Mouse (Mus musculus): ENCODE measurements around the gene Ralbp1.

Ralbp1 gene

DNA sequence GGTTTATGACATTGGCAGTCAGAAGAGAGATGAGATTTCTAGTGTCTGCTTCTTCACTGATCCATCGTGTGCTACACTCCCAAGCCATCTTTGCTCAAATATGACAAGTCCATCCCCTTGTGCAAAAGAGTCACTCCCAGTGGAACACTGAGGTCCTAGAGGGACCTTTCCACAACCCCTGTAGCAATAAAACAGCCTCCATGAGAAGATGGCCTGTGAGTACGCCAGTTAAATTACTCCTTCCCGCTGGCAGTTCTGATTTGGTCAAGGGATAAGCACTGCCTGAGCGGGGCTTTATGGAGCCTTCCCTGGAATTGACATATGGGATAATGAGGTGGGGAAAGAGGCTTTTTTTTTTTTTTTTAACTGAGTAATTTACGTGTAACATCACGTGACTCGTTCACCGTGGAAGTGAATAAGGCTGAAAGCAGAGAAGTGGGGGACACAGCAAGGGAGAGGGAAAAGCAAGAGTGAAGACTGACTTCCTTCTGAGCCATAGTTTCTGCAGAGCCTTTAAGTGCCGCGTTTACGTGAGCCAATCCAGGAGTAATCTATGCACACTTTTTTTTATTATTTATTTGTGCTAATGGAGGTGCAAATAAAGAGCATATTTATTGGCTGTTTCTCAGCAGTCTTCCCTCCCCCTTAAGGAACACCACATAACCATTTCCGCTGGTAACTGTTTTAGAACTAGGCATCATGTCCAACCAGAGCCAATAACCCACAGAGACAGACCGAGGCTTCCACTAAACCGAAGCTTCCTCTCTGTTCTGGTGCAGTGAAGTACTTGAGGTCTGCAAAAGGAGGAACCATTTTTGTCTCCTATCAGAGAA, at the start of gene Ralbp1:
Ralbp1 (minus strand) TSS at position 102 of the 833 bp plus-strand sequence.
- DNase-seq (ENCODE audit: low spot score in 2 of 2) = peak in 1 of 2 experiments; percentile 23

GRCm38 (mm10) chr17:65933741-65934140, 48.1 kb upstream of the Ralbp1 start:
- no peak for DNase-seq (ENCODE audit: low spot score in 2 of 2)

GRCm38 (mm10) chr17:65931525-65931924, 45.9 kb upstream of the Ralbp1 start:
- DNase-seq (ENCODE audit: low spot score in 2 of 2) = no peak

DNA sequence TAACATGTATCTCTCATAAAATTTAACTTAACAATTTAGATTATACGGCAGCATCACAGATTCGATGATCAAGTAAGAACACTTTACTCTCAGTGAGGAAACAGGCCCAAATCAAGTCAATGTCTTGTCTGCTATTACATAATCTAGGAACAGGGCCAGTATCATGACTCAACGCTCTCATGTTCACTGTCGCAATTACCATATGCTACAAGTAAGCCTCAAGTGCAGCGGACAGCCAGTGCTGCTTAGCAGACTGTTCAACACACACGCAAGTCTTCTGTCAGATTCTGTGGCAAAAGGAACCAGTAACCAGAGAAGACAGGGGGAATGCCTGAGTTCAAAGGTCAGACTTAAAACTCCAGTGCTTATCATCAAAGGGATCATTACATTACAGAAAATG, 45.4 kb upstream of the Ralbp1 start:
- DNase-seq (ENCODE audit: low spot score in 2 of 2) = peak in 1 of 2 experiments; percentile 31

GRCm38 (mm10) chr17:65930158-65930826, 44.7 kb upstream of the Ralbp1 start:
- DNase-seq (ENCODE audit: low spot score in 2 of 2) = no peak

DNA sequence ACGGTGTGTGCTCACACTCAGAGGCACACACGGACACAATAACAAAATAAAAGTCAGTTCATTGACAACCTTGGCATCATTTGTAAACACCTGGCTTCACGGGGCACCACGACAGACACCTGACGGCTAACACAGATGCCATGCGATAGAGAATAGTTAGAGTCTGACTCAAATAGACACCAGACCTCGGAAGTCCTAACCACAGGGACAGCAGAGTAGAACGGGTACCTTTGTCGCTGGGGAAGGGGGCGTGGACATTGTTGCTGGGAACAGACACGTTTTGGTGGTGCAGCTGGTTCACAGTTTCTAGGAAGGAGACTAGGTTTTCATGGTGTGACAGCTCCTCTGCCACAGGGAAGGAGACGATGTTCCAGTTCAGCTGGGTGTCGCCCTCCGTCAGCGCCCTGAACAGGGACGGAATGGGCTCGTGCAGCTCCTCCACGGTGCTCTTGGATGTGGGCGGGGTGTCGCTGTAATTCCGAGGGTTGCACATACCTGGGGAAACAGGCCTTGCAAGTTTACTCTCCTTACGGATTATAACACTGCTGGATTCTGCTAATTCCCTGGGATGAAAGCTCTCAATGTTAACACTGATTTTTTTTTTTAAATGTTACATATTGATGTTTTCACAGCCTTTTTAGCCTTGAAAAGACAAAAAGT, 43.9 kb upstream of the Ralbp1 start:
- no peak for DNase-seq (ENCODE audit: low spot score in 2 of 2)

GRCm38 (mm10) chr17:65927077-65927476, 41.5 kb upstream of the Ralbp1 start:
- peak in 1 of 2 experiments; percentile 31 for DNase-seq (ENCODE audit: low spot score in 2 of 2)

GRCm38 (mm10) chr17:65924218-65924617, 38.6 kb upstream of the Ralbp1 start:
- DNase-seq (ENCODE audit: low spot score in 2 of 2) = no peak

DNA sequence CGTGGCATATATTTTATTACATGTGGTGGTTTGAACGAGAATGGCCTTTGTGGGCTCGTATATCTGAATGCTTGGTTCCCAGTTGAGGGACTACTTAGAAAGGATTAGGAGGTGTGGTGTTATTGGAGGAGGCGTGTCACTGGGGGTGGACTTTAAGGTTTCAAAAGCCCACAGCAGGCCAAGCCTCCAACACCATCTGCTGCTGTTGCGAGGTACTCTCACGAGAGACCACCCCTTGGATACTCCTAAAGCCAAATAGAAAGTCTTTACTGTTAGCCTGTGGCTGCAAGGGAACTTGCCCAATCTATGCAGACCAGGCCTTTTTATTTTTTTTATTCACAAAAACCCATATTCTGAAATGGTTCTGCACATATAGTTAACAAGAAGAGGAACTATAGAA, 36.4 kb upstream of the Ralbp1 start:
- DNase-seq (ENCODE audit: low spot score in 2 of 2) = no peak

DNA sequence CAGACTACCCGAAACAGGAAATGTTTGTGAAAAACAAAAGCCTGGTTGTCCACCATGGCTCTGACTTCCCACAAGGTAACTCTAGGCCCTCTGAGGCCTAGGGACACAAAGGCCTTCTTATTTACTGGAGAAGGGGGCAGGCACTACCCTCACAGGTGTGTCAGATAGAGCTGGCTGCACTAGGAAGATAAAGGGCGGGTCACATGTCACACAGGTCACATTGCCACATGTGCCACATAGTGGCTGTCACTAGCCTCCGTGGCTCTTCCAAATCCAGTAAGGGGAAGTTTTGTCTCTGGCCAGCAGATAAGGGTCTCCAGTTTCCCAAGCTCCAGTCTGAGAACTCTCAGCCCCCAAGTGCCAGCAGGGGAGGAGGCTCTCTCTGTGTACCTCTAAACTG, 33.6 kb upstream of the Ralbp1 start:
- DNase-seq (ENCODE audit: low spot score in 2 of 2) = no peak

- peak; percentile 78 to 80 for DNase-seq (ENCODE audit: low spot score in 2 of 2)
Observed at GRCm38 (mm10) chr17:65916135-65916668, 30.6 kb upstream of the Ralbp1 start.

DNA sequence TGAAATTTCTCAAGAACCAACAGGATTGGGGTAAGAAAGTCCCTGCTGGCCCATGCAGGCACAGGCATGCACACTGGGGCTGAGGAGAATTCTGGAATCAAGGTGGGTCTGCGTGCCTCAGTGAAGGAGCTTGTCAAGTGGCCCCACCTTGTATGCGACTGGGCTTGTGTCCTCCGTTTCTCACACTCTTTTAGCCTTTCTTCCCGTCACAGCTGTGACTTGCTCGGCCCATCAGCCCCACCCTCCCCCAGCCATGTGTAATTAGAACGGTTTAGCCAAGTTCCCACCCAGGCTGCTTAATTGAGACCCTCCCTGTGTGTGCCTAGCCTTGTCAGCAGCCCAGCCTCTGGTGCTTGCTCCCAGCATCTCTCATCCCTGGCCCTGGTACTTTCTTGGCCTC, 28.5 kb upstream of the Ralbp1 start:
- no peak for DNase-seq (ENCODE audit: low spot score in 2 of 2)

DNA sequence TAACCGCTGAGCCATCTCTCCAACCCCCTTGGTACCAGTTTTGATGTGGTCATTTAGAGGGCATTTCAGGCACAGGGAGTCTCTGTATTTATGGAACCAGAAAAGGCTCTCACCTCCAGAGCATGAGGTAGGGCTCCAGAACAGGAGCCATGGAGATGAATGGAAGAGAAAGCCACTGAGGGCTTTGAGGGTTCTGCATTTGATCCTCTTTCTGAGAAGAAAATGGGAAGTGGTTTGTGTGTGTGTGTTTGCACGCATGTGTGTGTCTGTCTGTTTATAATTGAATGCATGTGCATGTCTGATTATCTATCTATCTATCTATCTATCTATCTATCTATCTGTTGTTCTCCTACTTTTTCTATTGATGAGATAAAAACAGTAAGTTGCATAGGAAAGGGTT, 26.6 kb upstream of the Ralbp1 start:
- no peak for DNase-seq (ENCODE audit: low spot score in 2 of 2)

- no peak for DNase-seq (ENCODE audit: low spot score in 2 of 2)
Observed at GRCm38 (mm10) chr17:65911285-65912069, 25.9 kb upstream of the Ralbp1 start.

- no peak for DNase-seq (ENCODE audit: low spot score in 2 of 2)
Observed at GRCm38 (mm10) chr17:65908270-65908669, 22.7 kb upstream of the Ralbp1 start.

- no peak for DNase-seq (ENCODE audit: low spot score in 2 of 2)
Observed at GRCm38 (mm10) chr17:65906895-65907401, 21.4 kb upstream of the Ralbp1 start.

GRCm38 (mm10) chr17:65906313-65906894, 20.8 kb upstream of the Ralbp1 start:
- DNase-seq (ENCODE audit: low spot score in 2 of 2) = no peak

GRCm38 (mm10) chr17:65905241-65905640, 19.6 kb upstream of the Ralbp1 start:
- no peak for DNase-seq (ENCODE audit: low spot score in 2 of 2)

GRCm38 (mm10) chr17:65903826-65904225, 18.2 kb upstream of the Ralbp1 start:
- no peak for DNase-seq (ENCODE audit: low spot score in 2 of 2)

GRCm38 (mm10) chr17:65903011-65903410, 17.4 kb upstream of the Ralbp1 start:
- no peak for DNase-seq (ENCODE audit: low spot score in 2 of 2)

GRCm38 (mm10) chr17:65902281-65902680, 16.7 kb upstream of the Ralbp1 start:
- no peak for DNase-seq (ENCODE audit: low spot score in 2 of 2)

All from frontal cortex, postnatal 10 days (tissue).